Mouse (Mus musculus): ENCODE measurements around the gene Cyp24a1.

Cyp24a1 gene

DNA sequence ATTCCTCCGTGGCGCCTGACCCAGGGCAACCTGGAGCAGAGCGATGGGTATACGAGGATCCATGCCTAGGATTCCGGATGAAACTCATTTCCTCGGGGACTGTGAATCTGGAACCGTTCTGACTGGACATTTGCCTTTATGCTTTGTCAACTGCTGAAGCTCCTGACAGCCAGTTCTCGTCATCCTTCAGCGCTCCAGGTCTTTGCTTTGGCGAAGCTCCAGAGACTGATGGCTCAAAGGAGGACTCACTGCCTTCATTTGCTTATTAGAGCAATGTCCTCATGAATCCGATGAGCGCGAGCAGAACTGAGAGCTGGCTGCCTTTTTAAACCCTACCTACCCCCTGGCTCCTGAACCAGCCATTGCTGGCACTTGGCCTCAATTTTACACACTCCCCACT lies 58.2 kb downstream of the Cyp24a1 start:
- no peak for DNase-seq (ENCODE audit: low read depth, low spot score)

DNA sequence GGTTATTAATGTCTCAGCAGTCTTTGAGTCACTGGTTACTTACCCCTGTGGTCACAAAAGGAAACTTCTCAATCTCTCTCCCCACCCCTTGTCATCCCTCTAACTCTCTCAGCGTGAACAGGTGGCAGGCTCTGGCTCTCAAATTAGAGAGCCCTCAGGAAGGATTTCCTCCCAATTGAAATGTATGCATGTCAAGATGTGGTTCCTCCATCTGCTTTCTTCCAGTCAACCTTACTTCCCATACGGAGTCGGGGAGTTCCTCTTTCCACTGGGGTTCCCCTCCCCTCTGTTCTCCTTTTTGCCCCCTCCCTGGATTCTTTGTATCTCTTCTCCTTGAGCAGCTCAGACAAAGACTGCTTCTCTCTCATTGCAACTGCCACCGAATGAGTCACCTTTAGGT lies 60.7 kb downstream of the Cyp24a1 start:
- no peak for DNase-seq (ENCODE audit: low read depth, low spot score)
